Mouse (Mus musculus): Measurements from ENCODE around the gene Rnf225.
"Not testable (repeated sequence)": the region's sequence is repeated elsewhere in the genome, so short reads cannot be mapped to it uniquely, and the experiment has no call there.

The Rnf225 gene

DNA sequence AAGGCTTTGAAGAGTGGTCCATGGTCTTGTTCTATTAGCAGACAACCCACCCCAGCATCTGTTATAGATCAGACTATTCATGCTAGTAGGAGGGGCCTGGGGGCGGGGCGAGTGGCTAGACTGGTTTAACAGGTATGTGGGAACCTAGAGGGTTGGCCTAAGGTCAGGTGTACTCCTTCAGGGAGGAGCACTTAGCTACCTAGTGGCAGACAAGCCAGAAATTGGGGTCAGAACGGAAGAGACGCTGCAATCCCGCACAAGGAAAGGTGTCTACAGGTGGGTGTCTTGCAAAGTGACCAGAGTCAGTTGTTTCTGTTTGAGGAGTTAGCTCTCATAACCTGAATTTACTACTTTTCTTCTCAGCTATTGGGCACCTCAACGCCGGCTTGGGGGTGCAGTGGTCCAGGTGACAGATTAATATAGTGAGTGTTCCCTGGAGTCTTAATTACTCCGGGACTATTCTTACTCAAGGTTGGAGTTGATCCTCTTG is at the start of gene Rnf225:
Gene Rnf225 (plus strand): TSS at position 226 of the 490 bp plus-strand sequence.
- DNase-seq: peak; percentile 53

- DNase-seq: no peak
Measured at GRCm38 (mm10) chr7:12880036-12880435, 47.2 kb upstream of the Rnf225 start.

- not testable (repeated sequence) for DNase-seq
Measured at GRCm38 (mm10) chr7:12880497-12880896, 46.7 kb upstream of the Rnf225 start.

DNA sequence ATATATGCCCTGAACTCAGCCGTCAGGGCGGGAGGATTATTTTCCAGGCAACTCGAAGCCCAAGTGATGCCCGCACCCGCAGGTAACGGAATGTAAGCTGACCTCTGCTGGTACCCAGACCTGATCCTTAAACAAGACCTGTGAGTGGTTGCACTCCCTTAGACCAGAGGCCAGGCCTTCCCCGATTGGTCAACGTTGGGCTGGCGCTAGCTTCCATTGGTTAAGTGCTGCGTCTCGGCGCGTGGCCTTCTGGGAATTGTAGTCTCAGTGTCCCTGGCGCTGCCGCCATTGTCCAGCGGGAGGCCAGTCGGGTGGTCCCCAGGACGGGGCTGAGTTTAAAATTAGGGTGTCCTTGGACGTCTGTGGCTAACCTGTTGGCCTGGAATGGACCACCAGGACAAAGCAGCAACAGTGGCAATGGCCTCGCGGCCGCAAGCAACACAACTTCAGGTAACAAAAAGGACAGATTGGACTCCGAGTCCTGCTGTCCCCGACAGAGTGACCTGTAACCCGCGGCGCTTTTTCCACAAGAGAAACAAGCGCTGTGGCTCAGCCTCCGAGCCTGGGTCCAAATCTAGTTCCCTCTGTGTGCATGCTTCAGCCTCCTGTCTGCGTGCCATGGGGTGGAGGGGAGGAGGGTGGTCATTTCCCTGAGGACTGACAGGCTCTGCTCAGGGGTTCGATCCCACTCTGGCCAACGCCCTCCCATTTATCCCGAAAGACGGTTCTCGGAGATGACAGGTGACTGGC is 46.1 kb upstream of the Rnf225 start, which contains the start of gene Zfp128:
Gene Zfp128 (plus strand): TSS at position 267 of the 750 bp plus-strand sequence.
- DNase-seq: peak; percentile 93

GRCm38 (mm10) chr7:12886563-12887266 is 40.5 kb upstream of the Rnf225 start:
- no peak for DNase-seq

- DNase-seq: no peak
Measured at GRCm38 (mm10) chr7:12887585-12887984, 39.6 kb upstream of the Rnf225 start.

- no peak for DNase-seq
Measured at GRCm38 (mm10) chr7:12890928-12891327, 36.3 kb upstream of the Rnf225 start.

DNA sequence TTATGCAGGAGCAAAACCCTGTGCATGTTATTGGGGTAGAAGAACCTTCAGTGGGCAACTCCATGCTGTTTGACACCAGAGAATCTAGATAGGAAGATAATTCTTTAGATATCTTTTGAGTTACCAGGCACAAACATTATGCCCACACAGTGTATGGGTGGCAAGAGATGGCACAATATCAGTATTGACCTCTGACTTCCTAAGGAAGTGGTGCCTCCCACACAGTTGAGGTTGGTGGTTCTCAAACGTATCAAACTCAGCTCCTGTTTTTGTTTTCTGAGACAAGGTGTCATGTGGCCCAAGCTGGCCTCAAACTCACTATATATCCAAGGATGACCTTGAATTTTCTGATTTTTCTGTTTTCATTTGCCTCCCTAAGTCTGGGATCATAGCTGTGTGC is 35.9 kb upstream of the Rnf225 start:
- no peak for DNase-seq

DNA sequence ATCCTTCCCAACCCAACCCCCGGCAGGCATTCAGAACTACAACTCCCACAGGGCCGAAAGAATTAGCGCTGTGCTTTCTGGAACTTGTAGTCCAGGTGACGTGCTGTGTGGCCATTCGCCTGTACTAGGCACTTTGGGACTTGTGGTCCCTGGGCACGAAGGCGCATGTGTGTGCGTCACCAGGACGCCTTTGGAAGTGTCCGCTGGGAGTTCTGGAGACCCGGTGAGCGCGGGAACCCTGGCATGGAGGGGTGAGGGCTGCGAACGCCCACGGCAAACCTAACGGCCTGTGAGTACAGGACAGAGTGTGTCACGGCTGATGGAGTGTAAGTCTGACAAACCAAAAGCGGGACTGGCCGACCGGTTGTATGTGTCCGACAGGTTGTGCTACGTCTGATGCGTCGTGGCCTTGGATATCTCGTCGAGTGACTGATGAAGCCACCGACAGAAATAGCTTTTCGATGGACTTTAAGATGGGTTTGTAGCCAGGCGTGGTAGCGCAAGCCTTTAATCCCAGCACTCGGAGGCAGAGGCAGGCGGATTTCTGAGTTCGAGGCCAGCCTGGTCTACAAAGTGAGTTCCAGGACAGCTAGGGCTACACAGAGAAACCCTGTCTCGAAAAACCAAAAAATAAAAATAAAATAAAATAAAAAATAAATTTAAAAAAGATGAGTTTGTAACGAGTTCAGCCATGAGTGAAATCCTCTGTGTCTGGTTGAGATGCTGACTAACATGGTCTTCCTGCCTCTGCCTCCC is 29.4 kb upstream of the Rnf225 start, which contains the start of gene Zscan22:
Gene Zscan22 (plus strand): TSS at position 161 of the 756 bp plus-strand sequence.
- peak; percentile 87 for DNase-seq

GRCm38 (mm10) chr7:12901517-12901916 is 25.7 kb upstream of the Rnf225 start:
- no peak for DNase-seq

GRCm38 (mm10) chr7:12903623-12904022 is 23.6 kb upstream of the Rnf225 start:
- peak; percentile 15 for DNase-seq

GRCm38 (mm10) chr7:12905146-12905545 is 22.1 kb upstream of the Rnf225 start:
- DNase-seq: no peak

GRCm38 (mm10) chr7:12909498-12909962 is 17.7 kb upstream of the Rnf225 start:
- DNase-seq: peak; percentile 88

DNA sequence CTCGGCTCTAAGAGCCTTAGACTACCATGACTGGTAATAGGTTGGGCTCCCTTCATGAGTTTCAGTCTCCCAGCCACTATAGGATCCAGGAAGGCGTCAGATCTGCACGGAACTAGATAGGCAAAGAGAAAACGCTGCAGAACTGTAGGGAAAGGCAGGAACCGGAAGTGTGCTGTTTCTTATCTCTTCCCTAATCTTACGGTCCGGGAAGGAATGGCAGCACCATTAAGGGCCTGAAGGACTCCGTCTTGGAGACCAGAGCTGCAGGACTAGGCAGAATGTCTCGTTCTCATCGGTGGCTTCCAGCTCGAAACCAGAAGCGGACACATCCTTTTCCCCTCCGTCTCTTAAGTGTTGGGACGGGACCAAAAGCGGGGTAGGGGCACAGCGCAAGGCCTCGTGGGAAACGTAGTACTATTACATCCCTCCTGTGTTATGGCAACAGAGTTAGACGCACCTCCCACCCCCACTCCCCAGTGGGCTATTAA is 17.0 kb upstream of the Rnf225 start:
- peak; percentile 63 for DNase-seq

DNA sequence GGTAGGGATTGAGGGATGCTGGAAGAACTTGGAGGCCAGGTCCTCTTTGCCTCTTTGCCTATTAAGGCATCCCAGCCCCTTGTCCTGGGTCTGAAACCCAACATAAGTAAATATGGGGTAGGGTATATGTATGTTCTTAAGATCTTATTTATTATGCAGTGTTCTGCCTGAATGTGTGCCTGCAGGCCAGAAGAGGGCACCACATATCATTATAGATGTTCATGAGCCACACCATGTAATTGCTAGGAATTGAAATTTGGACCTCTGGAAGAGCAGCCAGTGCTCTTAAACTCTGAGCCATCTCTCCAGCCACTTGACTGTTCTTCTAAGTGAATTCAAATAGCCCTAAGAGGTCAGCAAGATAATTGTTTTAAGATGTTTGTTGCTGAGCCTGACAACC is 13.7 kb upstream of the Rnf225 start:
- DNase-seq: no peak

- DNase-seq: not testable (repeated sequence)
Measured at GRCm38 (mm10) chr7:12920495-12920894, 6.7 kb upstream of the Rnf225 start.

- no peak for DNase-seq
Measured at GRCm38 (mm10) chr7:12921318-12921704, 5.9 kb upstream of the Rnf225 start.

DNA sequence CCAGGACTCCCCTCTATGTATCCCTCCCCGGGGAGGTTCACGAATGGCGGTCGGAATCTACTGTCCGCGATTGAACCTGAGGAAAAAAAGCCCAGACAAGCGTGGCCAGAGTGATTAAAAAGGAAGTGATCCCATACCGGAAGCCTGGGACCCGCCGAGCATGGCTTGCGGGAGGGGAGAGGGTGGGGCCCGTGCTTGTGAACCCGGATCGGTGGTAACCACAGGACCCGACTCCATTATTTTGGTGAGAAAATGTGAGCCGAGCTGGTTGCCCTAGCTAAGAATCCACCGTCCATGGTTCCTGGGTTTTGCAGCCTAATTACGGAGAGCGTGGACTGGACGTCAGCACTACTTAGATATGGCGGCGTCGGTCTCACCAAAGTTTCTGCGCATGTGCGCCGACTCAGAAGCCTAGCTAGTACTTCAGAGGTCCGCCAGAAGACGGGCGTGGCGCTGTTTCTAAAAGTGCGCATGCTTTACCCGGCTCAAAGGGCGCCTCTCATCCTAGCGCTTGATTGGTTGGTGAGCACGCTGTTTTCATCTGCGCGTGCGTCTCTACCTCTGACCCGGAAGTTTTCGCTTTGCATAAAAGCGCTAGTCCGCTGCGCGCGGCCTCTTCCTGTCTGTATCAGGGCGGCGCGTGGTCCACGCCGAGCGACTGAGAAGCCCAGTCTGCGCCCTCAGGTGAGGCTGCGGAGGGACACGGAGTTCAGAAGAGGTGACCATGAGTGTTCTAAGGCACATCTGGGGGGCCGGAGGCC is 5.3 kb upstream of the Rnf225 start, which contains the start of gene Rps5:
Gene Rps5 (plus strand): TSS at position 586 of the 761 bp plus-strand sequence.
- DNase-seq: peak; percentile 98

DNA sequence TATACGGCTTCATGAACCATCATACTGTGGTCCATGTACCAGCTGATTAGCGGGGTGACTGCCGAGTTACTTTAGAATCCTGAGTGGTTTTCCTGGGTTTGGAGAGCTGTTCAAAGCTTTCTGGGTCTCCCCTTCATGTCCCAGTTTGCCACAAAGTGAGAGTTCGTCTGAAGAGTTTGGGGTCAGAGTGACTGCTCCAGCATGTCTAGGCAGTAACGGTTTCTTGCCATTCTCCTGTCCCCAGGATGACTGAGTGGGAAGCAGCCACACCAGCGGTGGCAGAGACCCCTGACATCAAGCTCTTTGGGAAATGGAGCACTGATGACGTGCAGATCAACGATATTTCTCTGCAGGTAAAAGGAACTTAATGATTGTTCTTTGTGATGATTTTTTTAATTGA is 4.5 kb upstream of the Rnf225 start:
- no peak for DNase-seq

- DNase-seq: no peak
Measured at GRCm38 (mm10) chr7:12926316-12926715, 900 bp upstream of the Rnf225 start.

GRCm38 (mm10) chr7:12927693-12928589 is 725 bp downstream of the Rnf225 start:
- DNase-seq: peak; percentile 24
